Mouse (Mus musculus): ENCODE data around the gene Dip2c. TPM values are rescaled to one million over a fixed set of nuclear protein-coding genes. Genes with fewer than 3 reads are reported as not detected.
A peak's percentile ranks its signal among the peaks of the same experiment; 100 is the strongest.

The Dip2c gene
- polyA plus RNA-seq, 2 experiments from 2014 or later, result 0.74 to 0.77 TPM

DNA sequence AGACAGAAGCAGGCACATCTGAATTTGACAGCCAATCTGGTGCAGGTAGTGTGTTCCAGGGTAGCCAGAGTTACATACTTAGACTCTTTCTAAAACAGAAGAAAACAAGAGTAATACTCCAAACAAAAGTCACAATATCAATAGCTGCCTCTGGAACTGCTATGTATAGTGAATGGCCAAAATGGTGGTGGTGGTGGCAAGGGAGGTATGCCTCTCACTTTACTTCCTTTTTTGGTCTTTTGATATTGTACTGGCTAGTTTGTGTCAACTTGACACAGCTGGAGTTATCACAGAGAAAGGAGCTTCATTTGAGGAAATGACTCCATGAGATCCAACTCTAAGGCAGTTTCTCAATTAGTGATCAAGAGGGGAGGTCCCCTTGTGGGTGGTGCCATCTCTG is 148.1 kb downstream of the Dip2c start:
- no peak for ATAC-seq

- ATAC-seq, result no peak
Measured at GRCm38 (mm10) chr13:9426267-9426666, 149.9 kb downstream of the Dip2c start.

- ATAC-seq, result no peak
Measured at GRCm38 (mm10) chr13:9426779-9427178, 150.5 kb downstream of the Dip2c start.

- peak; percentile 85 for ATAC-seq
Measured at GRCm38 (mm10) chr13:9429884-9430283, 153.6 kb downstream of the Dip2c start.

DNA sequence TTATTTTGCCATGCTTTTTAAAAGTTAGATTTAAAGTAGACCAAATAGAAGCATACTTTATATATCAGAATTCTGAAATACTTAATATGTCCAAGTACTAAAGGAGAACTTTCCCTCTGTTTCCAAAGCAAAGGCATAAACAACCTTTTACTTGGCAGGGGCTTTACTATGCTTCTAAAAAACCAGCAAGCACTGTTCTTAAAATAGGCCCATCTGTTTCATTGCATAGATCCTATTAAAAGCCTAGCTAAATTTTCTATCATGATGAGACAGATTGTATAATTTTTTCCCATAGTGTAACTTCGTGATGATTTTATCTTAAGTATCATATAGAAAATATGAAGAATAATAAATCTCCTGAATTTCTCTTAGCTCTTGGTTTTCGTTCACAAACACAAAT is 154.4 kb downstream of the Dip2c start:
- no peak for ATAC-seq

- no peak for ATAC-seq
Measured at GRCm38 (mm10) chr13:9431441-9431840, 155.1 kb downstream of the Dip2c start.

DNA sequence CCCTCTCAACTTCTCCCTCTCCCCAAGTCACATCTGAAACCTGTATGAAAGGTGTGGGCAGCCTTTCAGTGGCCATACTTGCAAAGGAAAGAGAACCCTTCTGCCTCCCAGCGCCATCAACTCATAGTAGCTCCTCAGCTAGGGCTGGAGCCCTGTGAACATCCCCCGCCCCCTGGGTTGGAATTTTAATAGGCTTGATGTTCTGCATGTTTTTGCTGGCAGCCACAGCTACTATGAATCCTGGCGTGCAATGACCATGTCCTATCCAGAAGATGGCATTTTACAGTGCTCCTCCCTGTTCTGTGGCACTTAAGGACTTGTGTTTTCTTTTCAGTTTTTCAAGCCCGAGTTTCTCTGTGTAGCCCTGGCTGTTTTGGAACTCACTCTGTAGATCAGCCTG is 166.7 kb downstream of the Dip2c start:
- ATAC-seq, result no peak

DNA sequence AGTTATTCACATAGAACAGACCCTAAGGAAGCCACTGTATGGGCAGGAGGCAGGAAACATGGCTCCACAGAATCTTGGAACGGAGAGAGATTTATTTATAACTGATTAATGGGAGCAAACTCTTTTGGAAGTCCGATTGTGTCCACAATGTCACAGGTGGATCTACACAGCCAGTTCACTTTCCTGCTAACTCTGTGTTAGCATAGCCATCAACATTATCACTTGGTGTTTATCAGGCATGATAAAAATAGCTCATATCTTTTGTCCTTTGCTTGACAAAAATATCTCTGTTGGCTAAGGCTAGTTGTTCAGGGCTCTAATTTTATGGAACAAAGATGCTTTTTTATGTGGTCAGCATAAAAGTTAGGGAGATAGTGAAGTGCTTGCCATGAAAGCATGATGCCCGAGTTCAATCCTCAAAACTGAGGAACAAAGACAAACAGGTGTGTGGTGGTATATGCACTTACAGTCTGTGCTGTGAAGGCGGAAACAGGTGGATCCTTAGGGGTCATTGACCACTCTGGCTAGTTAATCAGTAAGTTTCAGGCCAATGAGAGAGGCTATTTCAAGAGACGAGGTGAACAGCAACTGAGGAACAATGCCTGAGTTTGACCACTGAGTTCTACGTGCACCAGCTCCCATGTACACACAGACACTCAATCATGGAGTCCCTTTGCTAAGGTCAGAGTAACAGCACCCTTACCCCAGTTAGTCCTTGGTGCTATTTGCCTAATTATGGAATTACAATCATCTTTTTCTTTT is 169.4 kb downstream of the Dip2c start:
- no peak for ATAC-seq

GRCm38 (mm10) chr13:9446448-9447115 is 170.3 kb downstream of the Dip2c start:
- ATAC-seq, result no peak

DNA sequence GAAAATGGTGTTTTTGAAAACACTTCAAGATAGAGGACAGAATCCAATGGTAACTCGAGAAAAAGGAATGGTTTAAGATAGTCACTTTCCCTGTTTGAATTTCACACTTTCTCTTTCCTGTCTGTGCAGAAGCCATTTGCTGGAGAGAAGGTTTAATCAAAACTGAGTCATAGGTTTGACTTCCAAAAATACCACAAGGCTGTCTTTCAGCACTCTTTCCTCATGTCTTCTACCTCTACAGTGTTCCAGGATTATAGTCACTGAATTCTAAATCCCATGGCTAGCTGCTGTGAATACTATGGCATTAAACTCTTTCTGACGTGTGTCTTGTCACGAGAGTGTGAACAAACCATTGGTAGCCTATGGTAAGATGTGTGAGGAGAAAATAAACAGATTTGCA is 173.9 kb downstream of the Dip2c start:
- ATAC-seq, result no peak

- ATAC-seq, result no peak
Measured at GRCm38 (mm10) chr13:9451952-9452351, 175.6 kb downstream of the Dip2c start.

- no peak for ATAC-seq
Measured at GRCm38 (mm10) chr13:9454426-9455177, 178.3 kb downstream of the Dip2c start.

GRCm38 (mm10) chr13:9455979-9456378 is 179.7 kb downstream of the Dip2c start:
- ATAC-seq, result no peak

- no peak for ATAC-seq
Measured at GRCm38 (mm10) chr13:9457420-9458308, 181.3 kb downstream of the Dip2c start.

- no peak for ATAC-seq
Measured at GRCm38 (mm10) chr13:9464457-9464856, 188.1 kb downstream of the Dip2c start.

- ATAC-seq, result peak; percentile 78
Measured at GRCm38 (mm10) chr13:9467216-9467615, 190.9 kb downstream of the Dip2c start.

- ATAC-seq, result no peak
Measured at GRCm38 (mm10) chr13:9473383-9473782, 197.1 kb downstream of the Dip2c start.

DNA sequence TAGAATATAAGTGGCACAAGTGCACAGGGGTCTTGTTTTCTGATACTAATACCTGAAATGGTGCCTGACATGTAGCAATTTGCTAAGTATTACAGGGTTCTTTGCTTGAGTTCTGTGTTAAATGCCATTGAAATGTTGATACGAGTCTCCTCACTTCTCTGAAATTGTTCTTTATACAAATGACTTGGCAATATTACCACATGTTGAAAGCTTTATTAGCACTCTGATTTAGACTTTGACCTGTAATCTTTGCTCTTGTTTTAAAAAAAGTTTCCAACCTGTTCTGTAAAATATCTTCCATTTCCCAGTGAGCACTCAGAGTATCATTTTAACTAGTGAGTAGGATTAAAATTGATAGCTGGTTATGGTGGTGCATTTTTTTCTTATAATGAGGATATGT is 205.4 kb downstream of the Dip2c start:
- ATAC-seq, result no peak

DNA sequence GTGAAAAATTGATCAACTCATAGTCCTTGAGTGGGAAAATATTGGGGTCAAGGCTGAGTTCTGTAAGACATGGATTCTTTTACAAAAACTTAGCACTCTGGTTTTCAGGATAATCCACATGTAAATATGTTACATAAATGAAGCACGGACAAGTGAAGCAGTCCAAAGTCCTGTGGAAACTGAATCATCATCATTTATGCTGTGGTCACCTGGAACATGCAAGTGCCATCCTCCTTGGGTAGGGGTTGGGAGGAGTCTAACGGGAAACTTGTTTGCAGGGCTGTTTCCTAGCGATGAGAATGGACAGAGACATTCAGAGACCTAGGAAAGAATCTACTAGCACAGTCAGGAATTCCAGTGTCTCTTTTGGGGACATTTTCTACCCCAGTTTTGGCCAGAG is 213.4 kb downstream of the Dip2c start:
- no peak for ATAC-seq

GRCm38 (mm10) chr13:9494726-9495125 is 218.4 kb downstream of the Dip2c start:
- ATAC-seq, result peak; percentile 72

GRCm38 (mm10) chr13:9504118-9504856 is 228.0 kb downstream of the Dip2c start:
- no peak for ATAC-seq

DNA sequence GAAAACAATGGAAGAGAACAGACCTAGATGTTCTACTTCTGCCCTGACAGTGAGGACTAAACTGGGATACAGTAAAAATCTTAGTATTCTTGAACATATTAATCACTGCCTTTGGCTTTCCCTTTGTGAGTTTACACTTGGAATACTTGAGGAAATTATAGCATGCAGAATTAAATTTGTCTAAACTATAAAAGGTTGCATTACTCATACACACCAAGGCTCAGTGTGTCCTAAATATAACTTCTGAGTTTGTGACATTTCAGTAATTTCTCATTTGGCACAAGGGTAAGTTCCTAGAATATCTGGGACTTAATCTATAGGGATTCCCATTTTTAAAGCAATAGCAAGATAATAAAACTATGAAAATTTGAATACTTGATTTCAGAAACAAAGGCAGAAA is 262.2 kb downstream of the Dip2c start:
- ATAC-seq, result no peak

Data from activated CD4-positive, CD25-positive, alpha-beta regulatory T cell, adult 4 months (primary cell).